Mouse (Mus musculus) forebrain, embryonic 14.5 days (tissue): ENCODE measurements at regions not wholly inside any gene's neighbourhood (a gene's known extent, or its start where the extent isn't known, plus 50 kb on each side); places are given as distances from the start of the nearest gene placed in this dataset.

Experiments
- ATAC-seq: fragments of 200-750 bp; cut with Nextera tagmentation; 2 replicates; pipeline ENCODE4 v1.8.0; 2017; ENCODE audit warnings: mild to moderate bottlenecking, moderate library complexity
- DNase-seq: peaks from one replicate; pipeline ENCODE4 v3.0.0-alpha.2; 2015; ENCODE audit warnings: low spot score
- H3K27ac ChIP-seq: fragments of 300-500 bp; sonication (generic); 2 replicates; pipeline ENCODE4 v1.5.1; 2014; ENCODE audit warnings: low read depth, mild to moderate bottlenecking, control low read depth, low read length, moderate library complexity
- H3K27me3 ChIP-seq: fragments of 300-500 bp; sonication (generic); replicated peaks from 2 replicates; pipeline ENCODE4 v1.6.1; 2014; ENCODE audit warnings: low read length, control low read depth, mixed read lengths; ENCODE audit not compliant: control insufficient read depth, insufficient read depth
- H3K36me3 ChIP-seq: fragments of 300-500 bp; sonication (generic); 2 replicates; pipeline ENCODE4 v1.6.1; 2014; ENCODE audit warnings: low read length, control low read depth; ENCODE audit not compliant: control insufficient read depth, insufficient read depth
- H3K4me1 ChIP-seq: fragments of 300-500 bp; sonication (generic); 2 replicates; pipeline ENCODE4 v1.6.1; 2014; ENCODE audit warnings: antibody characterized with exemption, low read length, control low read depth; ENCODE audit not compliant: control insufficient read depth, insufficient read depth
- H3K4me2 ChIP-seq: fragments of 300-500 bp; sonication (generic); 2 replicates; pipeline ENCODE4 v1.6.1; 2014; ENCODE audit warnings: mild to moderate bottlenecking, control low read depth, low read length
- H3K4me3 ChIP-seq: fragments of 300-500 bp; sonication (generic); 2 replicates; pipeline ENCODE4 v1.5.1; 2014; ENCODE audit warnings: low read depth, low read length, control low read depth
- H3K9ac ChIP-seq: fragments of 300-500 bp; sonication (generic); 2 replicates; pipeline ENCODE4 v1.6.1; 2014; ENCODE audit warnings: mild to moderate bottlenecking, low read length, control low read depth, moderate library complexity
- H3K9me3 ChIP-seq: fragments of 300-500 bp; sonication (generic); replicated peaks from 2 replicates; pipeline ENCODE4 v1.6.1; 2016; ENCODE audit warnings: low read length, control low read depth, mixed read lengths; ENCODE audit not compliant: control insufficient read depth
- WGBS: fragments of 180-500 bp; shearing (Covaris S2); extraction: QIAGEN DNeasy Blood & Tissue Kit; methylation state at CpG from one replicate; pipeline ENCODE4 v1.1.7; 2014; 5-methylcytosine and 5-hydroxymethylcytosine counted together

DNA sequence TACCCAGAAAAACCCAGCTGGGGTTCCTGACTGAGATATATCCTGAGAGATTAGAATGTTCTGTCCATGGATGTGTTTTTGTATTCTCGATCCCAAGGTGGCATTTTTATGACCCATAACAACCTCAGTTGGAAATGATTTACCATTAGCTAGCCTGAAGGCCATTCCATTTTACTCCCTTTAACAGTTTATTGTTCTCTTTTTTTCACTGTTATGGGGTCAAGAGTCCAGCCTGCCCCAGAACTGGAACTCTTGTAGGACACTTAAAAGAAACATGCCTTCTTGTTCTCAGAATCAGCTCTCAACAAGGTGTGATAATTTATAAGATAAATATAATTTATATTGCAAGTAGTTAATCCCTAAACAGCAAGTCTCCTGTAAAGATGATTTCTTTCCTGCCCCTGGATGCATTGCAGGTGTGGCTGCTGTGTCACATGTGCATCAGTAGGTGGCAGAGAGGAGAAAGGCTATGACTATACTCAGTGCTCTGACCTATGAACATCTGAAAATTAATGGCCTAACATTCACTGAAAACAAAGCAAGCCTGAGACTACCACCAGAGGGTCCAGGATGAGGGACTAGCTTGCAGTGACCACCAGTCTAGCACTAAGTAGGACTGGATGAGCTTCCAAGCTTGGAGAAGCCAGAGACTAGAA is 181.6 kb upstream of the Gm527 start:
- DNase-seq (no peak), ATAC-seq (no peak)
- Histone ChIP-seq H3K27ac (no peak overlapping the region), H3K9me3 (no peaks in the 10 kb centered on the region), H3K27me3 (no peaks in the 10 kb centered on the region), H3K4me1 (no peaks in the 10 kb centered on the region), H3K4me2 (no peak overlapping the region), H3K4me3 (no peak overlapping the region), H3K36me3 (no peaks in the 10 kb centered on the region), H3K9ac (no peak overlapping the region)
- 88% methylated on average over 1 of the region's 1 CpGs for WGBS

DNA sequence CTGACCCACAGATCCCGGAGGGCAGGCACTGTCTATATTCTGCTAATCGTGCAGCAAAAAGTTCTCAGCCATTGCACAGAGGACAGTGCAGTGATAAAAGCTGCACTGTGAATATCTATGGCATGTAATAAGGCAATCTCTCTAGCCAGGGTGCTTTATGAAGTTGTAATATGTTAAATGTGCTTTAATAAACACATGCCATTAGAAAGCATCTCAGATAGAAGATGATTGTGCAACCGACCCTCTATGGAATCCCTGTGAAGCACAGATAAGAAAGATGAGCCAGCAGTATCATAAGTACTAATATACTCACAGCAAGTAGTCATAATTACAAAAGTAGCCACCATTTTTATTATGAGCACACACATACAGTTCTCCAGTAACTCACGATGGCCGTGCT is 214.3 kb upstream of the Gm527 start:
- Histone ChIP-seq H3K27me3 (no peaks in the 10 kb centered on the region), H3K4me2 (no peak overlapping the region), H3K4me1 (no peaks in the 10 kb centered on the region), H3K4me3 (no peak overlapping the region), H3K9ac (no peak overlapping the region), H3K36me3 (no peaks in the 10 kb centered on the region), H3K27ac (no peak overlapping the region), H3K9me3 (no peaks in the 10 kb centered on the region)
- DNase-seq: no peak
- ATAC-seq: no peak
- WGBS: 95% methylated on average over 5 of the region's 5 CpGs

DNA sequence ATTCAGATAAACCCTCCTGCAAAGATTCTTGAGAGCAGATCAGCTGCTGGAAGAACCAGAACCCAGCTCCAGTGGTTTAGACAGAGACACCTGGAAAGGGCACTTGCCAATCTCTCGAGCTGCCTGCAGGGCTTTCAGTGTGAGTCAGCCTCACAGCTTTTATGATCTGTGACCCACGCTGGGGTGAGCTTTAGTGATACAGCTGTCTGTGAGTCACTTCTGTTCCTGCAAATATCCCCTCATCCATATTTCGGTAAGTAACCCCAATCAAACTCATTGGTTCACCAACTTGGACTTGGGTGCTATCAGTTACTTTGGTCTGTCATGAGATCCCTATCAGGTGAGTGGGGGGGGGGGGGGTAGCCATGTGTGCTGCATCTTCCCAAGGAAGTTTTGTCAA is 216.6 kb upstream of the Gm527 start:
- Histone ChIP-seq H3K27me3 (no peaks in the 10 kb centered on the region), H3K36me3 (no peaks in the 10 kb centered on the region), H3K27ac (no peak overlapping the region), H3K4me1 (no peaks in the 10 kb centered on the region), H3K9me3 (no peaks in the 10 kb centered on the region), H3K4me2 (no peak overlapping the region), H3K9ac (no peak overlapping the region), H3K4me3 (no peak overlapping the region)
- no peak for ATAC-seq
- no peak for DNase-seq
- WGBS: 76% methylated on average over 3 of the region's 3 CpGs

GRCm38 (mm10) chr12:64695343-64695742 is 220.9 kb upstream of the Fscb start:
- H3K9ac ChIP-seq: no peak overlapping the region
- H3K36me3 ChIP-seq: no peaks in the 10 kb centered on the region
- no peak overlapping the region for H3K4me2 ChIP-seq
- DNase-seq (no peak), ATAC-seq (no peak; the same call in 1 of the 2 replicates)
- H3K9me3 ChIP-seq: no peaks in the 10 kb centered on the region
- H3K4me1 ChIP-seq: peaks cover 2% of the 10 kb centered on the region; the same call in 1 of the 2 replicates
- no peak overlapping the region for H3K4me3 ChIP-seq
- no peak overlapping the region for H3K27ac ChIP-seq
- 93% methylated on average over 1 of the region's 1 CpGs for WGBS
- H3K27me3 ChIP-seq: no peaks in the 10 kb centered on the region

GRCm38 (mm10) chr12:64692196-64693169 is 218.0 kb upstream of the Fscb start:
- H3K9ac ChIP-seq: no peak overlapping the region
- no peak overlapping the region for H3K4me3 ChIP-seq
- peaks cover 2% of the 10 kb centered on the region; the same call in 1 of the 2 replicates for H3K4me1 ChIP-seq
- H3K36me3 ChIP-seq: no peaks in the 10 kb centered on the region
- H3K9me3 ChIP-seq: no peaks in the 10 kb centered on the region
- no peaks in the 10 kb centered on the region for H3K27me3 ChIP-seq
- H3K27ac ChIP-seq: no peak overlapping the region; the same call in 1 of the 2 replicates
- 34% methylated on average over 10 of the region's 10 CpGs for WGBS
- DNase-seq (no peak), ATAC-seq (peak; percentile 57; the same call in 1 of the 2 replicates)
- H3K4me2 ChIP-seq: no peak overlapping the region

- no peaks in the 10 kb centered on the region for H3K36me3 ChIP-seq
- no peaks in the 10 kb centered on the region for H3K9me3 ChIP-seq
- H3K27ac ChIP-seq: no peak overlapping the region
- H3K27me3 ChIP-seq: no peaks in the 10 kb centered on the region
- peaks cover 2% of the 10 kb centered on the region; the same call in 1 of the 2 replicates for H3K4me1 ChIP-seq
- no peak overlapping the region for H3K9ac ChIP-seq
- DNase-seq: no peak
- H3K4me3 ChIP-seq: no peak overlapping the region
- no peak overlapping the region for H3K4me2 ChIP-seq
- no peak for ATAC-seq
Observed at GRCm38 (mm10) chr12:64689642-64690041, 215.2 kb upstream of the Fscb start.

- H3K36me3 ChIP-seq: no peaks in the 10 kb centered on the region
- H3K4me2 ChIP-seq: no peak overlapping the region
- no peak overlapping the region for H3K9ac ChIP-seq
- no peak overlapping the region for H3K4me3 ChIP-seq
- peaks cover 2% of the 10 kb centered on the region; the same call in 1 of the 2 replicates for H3K4me1 ChIP-seq
- H3K9me3 ChIP-seq: no peaks in the 10 kb centered on the region
- DNase-seq (no peak), ATAC-seq (no peak)
- 79% methylated on average over 1 of the region's 1 CpGs for WGBS
- H3K27ac ChIP-seq: no peak overlapping the region
- H3K27me3 ChIP-seq: no peaks in the 10 kb centered on the region
Observed at GRCm38 (mm10) chr12:64688618-64689017, 214.1 kb upstream of the Fscb start.

- H3K4me3 ChIP-seq: no peak overlapping the region
- DNase-seq (peak; percentile 64), ATAC-seq (peak; percentile 42; the same call in 1 of the 2 replicates)
- H3K27ac ChIP-seq: no peak overlapping the region
- no peaks in the 10 kb centered on the region for H3K36me3 ChIP-seq
- H3K27me3 ChIP-seq: no peaks in the 10 kb centered on the region
- no peak overlapping the region for H3K4me2 ChIP-seq
- no peaks in the 10 kb centered on the region for H3K4me1 ChIP-seq
- WGBS: 55% methylated on average over 1 of the region's 1 CpGs
- H3K9me3 ChIP-seq: no peaks in the 10 kb centered on the region
- H3K9ac ChIP-seq: no peak overlapping the region
Observed at GRCm38 (mm10) chr12:64640864-64641416, 166.4 kb upstream of the Fscb start.
